Mouse (Mus musculus) natural killer cell, adult 2 months (primary cell): ENCODE results near the gene Tmem132d.

Source experiments
- DNase-seq, 2 experiments: peaks; one replicate each; pipeline ENCODE4 v3.0.0; 2022; ENCODE audit warnings: low spot score in 2 of 2

Gene Tmem132d

DNA sequence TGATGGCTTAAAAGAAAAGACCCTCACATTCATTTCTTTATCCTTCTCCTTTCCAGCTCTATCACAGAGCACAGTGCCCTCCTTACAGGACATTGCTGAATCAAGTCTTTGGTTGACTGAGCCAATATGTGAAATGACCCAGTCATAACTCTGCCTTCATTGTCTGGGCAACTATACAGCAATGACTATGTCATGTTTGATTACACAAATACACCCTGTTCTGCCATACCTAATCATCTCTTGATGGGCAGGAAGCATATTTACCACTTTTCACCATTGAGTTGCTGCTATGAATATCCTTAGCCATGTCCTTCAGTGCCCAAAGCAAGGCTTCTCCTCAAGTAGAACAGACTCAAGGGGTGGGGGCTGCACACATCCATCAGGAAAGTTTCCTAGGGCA is 214.6 kb downstream of the Tmem132d start:
- no peak for DNase-seq

DNA sequence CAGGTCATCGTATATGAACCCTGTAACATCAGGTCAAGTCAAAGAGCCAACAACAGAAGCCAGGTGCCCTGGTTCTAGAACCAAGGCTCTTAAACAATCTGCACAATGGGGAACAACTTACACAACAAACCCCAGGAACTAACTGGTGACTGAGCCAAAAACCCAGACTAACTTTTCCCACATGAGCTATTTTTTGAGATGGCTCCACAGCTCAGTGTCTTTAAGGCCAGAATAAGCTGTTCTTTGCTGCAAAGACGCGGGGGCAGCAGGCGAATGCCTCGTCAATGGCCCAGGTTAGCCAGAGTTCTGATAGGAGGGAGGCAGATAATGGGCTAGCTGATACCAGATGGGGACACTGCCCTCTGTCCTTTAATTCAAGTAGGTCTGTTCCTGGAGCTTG is 221.8 kb downstream of the Tmem132d start:
- DNase-seq: no peak

DNA sequence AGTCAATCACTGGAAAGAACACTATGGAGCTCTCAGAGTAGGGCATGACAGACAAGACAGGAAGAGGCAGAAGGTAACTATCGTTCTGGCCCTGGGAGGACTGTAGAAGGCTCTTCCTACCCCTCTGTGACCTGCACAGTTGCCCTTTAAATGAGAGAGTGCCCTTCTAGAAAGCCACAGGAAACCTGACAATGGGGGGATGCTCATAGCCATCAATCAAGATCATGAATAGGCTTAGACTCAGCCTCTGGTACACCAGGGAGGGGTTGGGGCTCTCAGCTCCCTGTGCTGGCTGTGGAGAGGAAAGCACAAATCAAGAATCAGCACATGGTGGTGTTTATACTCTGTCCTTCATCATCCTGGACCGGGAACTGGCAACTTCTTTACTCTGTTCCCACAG is 227.2 kb downstream of the Tmem132d start:
- no peak for DNase-seq

DNA sequence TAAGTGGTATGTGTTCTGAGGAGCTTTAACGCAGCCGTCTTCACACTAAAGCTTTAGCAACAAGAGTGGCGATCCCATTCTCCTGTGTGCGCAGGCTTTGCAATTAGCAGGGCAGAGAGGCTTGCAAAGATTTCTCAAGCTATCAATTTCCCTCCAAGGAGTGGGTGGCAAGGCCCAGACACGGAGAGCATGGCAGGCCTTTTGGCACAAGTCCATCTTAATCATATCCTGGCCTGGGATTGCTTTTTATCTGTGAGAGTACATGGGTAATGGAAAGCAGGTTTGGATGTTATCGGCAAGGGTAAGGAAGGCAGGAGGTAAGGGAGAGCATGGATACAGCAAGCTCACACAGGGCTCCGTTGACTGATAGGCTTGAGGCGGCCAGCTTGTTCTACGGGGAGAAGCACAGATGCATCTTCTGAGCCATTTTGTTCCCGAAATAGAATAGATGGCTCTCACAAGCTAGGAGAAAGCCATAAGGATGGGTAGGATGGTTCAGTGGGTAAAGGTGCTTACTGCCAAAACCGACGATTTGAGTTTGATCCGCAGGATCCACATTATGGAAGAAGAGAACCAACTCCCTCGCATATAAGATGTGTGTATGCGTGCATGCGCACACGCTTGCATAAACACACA is 228.1 kb downstream of the Tmem132d start:
- no peak for DNase-seq

DNA sequence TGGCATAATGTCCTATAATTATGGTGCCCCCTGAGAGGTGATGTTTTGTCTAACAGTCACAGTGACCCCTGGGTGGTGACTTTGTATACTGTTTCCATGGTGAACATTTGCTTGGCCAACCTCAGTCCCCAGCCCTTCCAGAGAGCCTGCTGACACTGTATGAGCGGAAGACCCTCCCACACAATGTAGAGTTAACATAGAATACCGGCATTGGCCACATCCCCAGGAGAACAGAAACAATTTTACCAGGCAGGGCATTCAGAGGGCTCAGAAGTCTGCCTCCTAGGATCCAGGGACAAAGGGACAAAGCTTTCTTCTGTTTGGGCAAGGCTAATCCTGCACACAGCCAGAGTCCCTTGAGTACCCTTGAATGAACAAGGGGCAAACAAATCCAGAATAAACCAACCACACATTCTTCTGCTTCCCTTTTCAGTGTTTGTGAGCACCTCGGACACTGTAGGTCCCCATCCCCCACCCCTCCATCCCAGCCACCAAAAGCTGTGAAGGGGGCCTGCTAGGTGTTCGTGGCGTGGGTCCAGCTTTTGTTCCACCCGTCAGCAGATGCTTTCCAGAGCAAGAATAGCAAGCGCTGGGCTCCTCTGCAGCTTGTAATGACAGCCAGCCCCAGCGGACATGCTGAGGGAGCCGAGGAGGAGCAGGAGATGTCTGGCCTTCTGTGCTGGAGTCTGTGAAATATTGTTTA is 228.8 kb downstream of the Tmem132d start:
- DNase-seq: no peak

GRCm38 (mm10) chr5:128194106-128194505 is 238.8 kb downstream of the Tmem132d start:
- DNase-seq: no peak

DNA sequence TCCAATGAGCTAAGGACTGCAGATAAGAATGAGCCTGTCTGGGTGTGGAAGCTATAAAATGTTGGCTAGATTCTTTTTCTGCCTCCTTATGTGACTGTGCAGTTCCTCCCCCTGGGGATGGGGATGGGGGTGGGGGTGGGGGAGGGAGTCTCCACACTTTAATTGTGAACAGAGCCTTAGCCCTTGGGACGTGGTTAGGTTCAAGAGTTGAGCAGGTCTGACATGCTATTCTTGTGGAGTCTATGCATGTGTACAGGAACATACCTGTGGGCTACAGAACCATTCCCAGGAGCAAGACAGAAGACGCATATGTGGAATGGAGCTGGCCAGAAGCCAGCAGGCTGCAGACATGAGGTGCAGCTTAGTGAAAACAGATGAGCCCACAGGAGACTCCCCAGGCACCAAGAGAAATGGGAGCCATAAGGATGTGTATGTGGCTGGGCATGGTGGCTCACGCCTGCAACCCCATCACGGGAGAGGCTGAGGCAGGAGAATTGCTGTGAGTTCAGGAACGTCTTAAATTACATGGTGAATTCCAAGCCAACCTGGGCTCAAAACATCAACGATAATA is 240.3 kb downstream of the Tmem132d start:
- no peak for DNase-seq

- DNase-seq: no peak
Observed at GRCm38 (mm10) chr5:128191710-128192109, 241.2 kb downstream of the Tmem132d start.

- DNase-seq: no peak
Observed at GRCm38 (mm10) chr5:128190243-128190820, 242.5 kb downstream of the Tmem132d start.

DNA sequence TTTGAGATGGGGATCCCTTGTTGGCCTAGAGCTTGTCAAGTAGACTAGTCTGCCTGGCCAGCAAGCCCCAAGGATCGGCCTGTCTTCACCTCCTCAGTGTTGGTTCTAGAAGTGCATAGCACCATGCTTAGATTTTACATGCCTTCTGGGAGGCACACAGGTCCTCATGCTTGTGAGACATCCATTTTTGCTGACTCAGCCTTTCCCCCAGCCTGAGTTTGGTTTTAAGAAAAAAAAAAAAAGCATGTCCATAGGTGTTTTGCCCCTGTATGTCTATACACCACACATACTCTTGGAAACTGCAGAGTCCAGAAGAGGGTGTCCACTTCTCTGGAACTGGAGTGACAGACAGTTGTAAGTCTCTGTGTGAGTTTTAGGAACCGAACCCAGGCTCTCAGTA is 256.6 kb downstream of the Tmem132d start:
- DNase-seq: no peak

GRCm38 (mm10) chr5:128158901-128159675 is 273.8 kb downstream of the Tmem132d start:
- DNase-seq: no peak

DNA sequence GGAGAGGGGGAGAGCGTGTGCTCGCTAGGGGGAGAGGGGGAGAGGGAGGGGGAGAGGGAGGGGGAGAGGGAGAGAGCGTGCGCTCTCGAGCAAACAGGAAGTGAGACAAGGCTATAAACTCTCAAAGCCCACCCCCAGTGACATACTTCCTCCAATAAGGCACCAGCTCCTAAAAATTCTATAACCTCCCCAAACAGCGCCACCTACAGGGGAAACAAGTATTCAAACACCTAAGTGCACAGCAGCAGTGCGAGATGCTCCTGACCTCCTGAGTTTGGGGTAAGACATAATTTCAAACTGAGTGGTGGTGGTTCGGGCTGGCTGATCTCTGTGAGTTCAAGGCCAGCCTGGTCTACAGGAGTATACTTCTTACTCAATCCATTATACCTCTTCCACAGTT is 281.4 kb downstream of the Tmem132d start:
- no peak for DNase-seq

GRCm38 (mm10) chr5:128146901-128147645 is 285.8 kb downstream of the Tmem132d start:
- no peak for DNase-seq

GRCm38 (mm10) chr5:128144799-128145198 is 288.1 kb downstream of the Tmem132d start:
- no peak for DNase-seq

DNA sequence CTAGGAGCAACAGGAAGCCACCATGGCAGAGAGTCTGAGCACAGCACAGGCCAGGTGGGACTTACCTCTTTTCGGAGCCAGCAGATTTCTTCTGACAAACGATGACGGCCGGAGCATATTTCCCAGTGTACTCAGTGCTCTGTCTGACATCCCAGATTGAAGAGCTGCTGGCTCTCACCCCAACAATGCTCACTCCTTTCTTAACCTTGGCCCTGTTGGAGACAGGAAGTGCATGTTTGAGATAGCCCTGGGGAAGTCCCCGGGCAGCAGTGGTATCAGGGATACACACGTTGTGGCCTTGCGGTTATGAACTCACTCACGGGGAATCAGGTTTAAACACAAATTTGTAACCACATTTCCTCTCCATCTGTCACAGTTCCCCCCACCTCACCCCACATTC is 296.1 kb downstream of the Tmem132d start:
- no peak for DNase-seq

GRCm38 (mm10) chr5:128122656-128123055 is 310.2 kb downstream of the Tmem132d start:
- no peak for DNase-seq

DNA sequence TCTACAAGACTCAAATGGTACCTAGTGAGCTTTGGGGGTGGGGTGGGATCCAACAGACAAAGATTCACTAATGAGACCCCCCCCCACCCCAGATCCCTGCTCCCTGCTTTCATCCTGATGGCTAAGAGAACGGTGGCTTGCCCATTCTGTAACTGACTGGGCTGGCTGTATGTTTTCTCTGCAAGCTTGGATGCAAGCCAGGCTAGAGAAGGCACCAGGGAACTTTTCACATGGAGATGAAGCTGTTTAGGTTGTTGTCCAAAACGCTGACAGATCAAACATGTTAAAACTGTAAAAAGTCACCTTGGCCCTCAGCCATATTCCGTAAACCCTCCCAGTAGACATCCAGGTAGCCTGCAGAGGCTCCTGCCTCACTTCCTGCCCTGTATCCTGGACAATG is 313.7 kb downstream of the Tmem132d start:
- no peak for DNase-seq

DNA sequence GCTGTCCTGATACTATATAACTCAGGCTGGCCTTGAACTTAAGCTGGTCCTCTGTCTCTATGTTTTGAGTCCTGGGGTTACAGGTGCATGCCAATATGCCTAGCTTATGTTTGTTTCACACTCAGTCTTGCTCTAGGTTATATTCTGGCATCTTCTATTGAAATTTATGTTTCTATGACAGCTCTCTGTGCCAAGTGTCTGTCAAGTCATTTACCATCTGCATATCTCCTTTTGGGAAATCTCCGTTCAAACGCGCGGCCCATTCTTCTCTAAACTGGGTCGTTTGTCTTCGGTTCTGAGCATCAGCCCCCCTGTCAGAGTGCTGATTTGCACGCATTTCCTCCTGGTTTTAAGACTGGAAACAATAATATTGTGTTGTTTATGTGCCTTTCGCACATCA is 319.8 kb downstream of the Tmem132d start:
- no peak for DNase-seq

- DNase-seq: no peak
Observed at GRCm38 (mm10) chr5:128112518-128112917, 320.4 kb downstream of the Tmem132d start.

- no peak for DNase-seq
Observed at GRCm38 (mm10) chr5:128111664-128112063, 321.2 kb downstream of the Tmem132d start.

GRCm38 (mm10) chr5:128102556-128102955 is 330.3 kb downstream of the Tmem132d start:
- DNase-seq: no peak
